Mouse (Mus musculus): ENCODE measurements at regions not wholly inside any gene's neighbourhood (a gene's known extent, or its start where the extent isn't known, plus 50 kb on each side); places are given as distances from the start of the nearest gene placed in this dataset.

DNA sequence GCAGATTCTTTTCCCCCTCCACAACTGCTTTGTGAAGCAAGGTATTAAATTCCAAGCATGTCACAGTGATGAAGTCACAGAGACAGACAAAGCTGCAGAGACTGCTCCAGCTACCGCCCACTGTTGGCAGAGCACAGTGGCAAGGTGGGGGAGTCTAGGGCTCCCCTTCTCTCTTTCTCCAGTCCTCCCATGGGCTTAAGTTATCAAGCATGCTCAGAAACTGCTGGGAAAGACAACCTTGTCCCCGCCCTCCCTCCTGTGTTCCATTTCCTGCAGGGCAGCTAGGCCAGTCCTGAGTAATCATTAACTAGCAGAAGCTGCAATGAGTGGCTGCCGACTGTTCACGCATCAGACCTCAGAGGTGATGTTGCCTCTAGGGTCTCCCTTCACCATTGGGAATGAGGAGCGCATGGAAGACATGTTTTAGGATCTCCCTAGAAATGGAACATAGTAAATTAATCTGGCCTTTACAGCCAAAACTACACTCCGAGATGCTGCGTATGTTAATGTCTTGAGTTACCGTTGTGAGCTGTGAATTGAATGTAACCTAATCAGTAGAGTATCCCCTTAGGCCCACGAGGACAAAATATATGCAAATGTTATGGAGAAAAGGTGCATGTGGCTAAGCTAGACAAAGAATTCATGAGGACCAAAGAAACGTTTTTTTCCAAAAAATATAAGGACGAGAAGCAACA, 372.5 kb upstream of the Acvr2a start:
- no peak overlapping the region for H3K27ac ChIP-seq (ENCODE audit: insufficient read depth, low read depth, low read length, poor library complexity, severe bottlenecking)
- H3K4me3 ChIP-seq (ENCODE audit: insufficient read depth in 1 of 2, low read depth in 1 of 2, low read length in 2 of 2, poor library complexity in 1 of 2, severe bottlenecking in 1 of 2), result no peak overlapping the region
- peak; percentile 17 for DNase-seq (ENCODE audit: low read depth, low spot score)
- TF ChIP-seq ZNF384 (IDR thresholded peaks at IDR 0.05; ENCODE audit: low read depth, low read length) (no peak), HCFC1 (IDR thresholded peaks at IDR 0.05; ENCODE audit: borderline replicate concordance, insufficient read depth, low read length) (no peak), ZC3H11A (IDR thresholded peaks at IDR 0.05; ENCODE audit: borderline replicate concordance, low read depth, low read length) (no peak), MAFK (IDR thresholded peaks at IDR 0.05; ENCODE audit: insufficient read depth, low read depth, low read length) (no peak), CHD2 (IDR thresholded peaks at IDR 0.05; ENCODE audit: low read depth, low read length) (no peak)
- in situ Hi-C loops (cut with MboI; ENCODE audit: low sequenced_read_pairs in 2 of 2, unreplicated experiment in 2 of 2), result no loop called here
- H3K9ac ChIP-seq (ENCODE audit: insufficient read depth, low read depth, low read length, poor library complexity, severe bottlenecking), result no peak overlapping the region
- no peaks in the 10 kb centered on the region for H3K36me3 ChIP-seq (ENCODE audit: control insufficient read depth, insufficient read depth, low read length, poor library complexity, severe bottlenecking)
- H3K4me1 ChIP-seq (ENCODE audit: control insufficient read depth in 2 of 2, insufficient read depth in 2 of 2, low read length in 2 of 2, poor library complexity in 1 of 2), result peaks cover 0 to 2% of the 10 kb centered on the region in 2 experiments; a peak in 1 of 4 replicates
- H3K9me3 ChIP-seq (ENCODE audit: control insufficient read depth, insufficient read depth, low read depth, low read length), result no peaks in the 10 kb centered on the region

- no peaks in the 10 kb centered on the region for H3K36me3 ChIP-seq (ENCODE audit: control insufficient read depth, insufficient read depth, low read length, poor library complexity, severe bottlenecking)
- no peak overlapping the region for H3K4me3 ChIP-seq (ENCODE audit: insufficient read depth in 1 of 2, low read depth in 1 of 2, low read length in 2 of 2, poor library complexity in 1 of 2, severe bottlenecking in 1 of 2)
- H3K4me1 ChIP-seq (ENCODE audit: control insufficient read depth in 2 of 2, insufficient read depth in 2 of 2, low read length in 2 of 2, poor library complexity in 1 of 2), result peaks cover 0 to 2% of the 10 kb centered on the region in 2 experiments; a peak in 1 of 4 replicates
- H3K27ac ChIP-seq (ENCODE audit: insufficient read depth, low read depth, low read length, poor library complexity, severe bottlenecking), result no peak overlapping the region
- in situ Hi-C loops (cut with MboI; ENCODE audit: low sequenced_read_pairs in 2 of 2, unreplicated experiment in 2 of 2), result no loop called here
- no peak overlapping the region for H3K9ac ChIP-seq (ENCODE audit: insufficient read depth, low read depth, low read length, poor library complexity, severe bottlenecking)
- DNase-seq (ENCODE audit: low read depth, low spot score), result no peak
- TF ChIP-seq MAFK (IDR thresholded peaks at IDR 0.05; ENCODE audit: insufficient read depth, low read depth, low read length) (no peak), ZNF384 (IDR thresholded peaks at IDR 0.05; ENCODE audit: low read depth, low read length) (no peak)
- no peaks in the 10 kb centered on the region for H3K9me3 ChIP-seq (ENCODE audit: control insufficient read depth, insufficient read depth, low read depth, low read length)
Observed at GRCm38 (mm10) chr2:48441991-48442544, 371.8 kb upstream of the Acvr2a start.

DNA sequence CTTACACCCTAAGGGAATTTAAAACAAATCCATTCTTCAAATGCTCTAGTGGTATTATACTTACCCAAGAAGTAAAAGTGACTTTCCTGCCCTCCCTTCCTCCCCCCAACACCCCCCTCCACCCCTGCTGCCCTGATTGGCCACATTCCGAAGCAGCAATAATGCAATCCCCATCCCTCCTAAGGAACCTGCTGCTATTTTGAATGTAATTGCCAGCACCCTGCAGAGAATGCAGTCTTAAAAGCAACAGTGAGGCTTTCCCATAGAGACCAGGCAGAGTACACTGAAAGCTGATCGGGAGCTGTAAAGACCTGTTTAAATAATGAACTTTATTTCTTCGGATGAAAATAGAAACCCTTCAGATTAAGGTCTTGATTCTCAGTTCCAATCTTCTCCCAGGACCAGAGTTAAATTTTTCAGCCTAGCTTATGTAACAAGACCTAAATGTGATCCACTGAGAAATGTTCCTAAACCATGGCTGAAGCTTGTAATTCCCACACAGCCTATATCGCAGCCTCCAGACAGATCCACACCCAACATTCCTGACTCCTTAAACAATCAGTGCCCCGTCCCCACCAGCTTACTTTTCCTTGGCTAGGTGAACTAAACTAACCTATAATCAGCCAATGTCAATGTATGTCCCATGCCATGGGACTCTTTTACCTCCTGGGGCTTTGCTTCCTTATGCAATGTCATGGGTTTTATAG, 367.9 kb upstream of the Acvr2a start:
- H3K27ac ChIP-seq (ENCODE audit: insufficient read depth, low read depth, low read length, poor library complexity, severe bottlenecking), result no peak overlapping the region
- DNase-seq (ENCODE audit: low read depth, low spot score), result no peak
- peaks cover 0 to 2% of the 10 kb centered on the region in 2 experiments; a peak in 1 of 4 replicates for H3K4me1 ChIP-seq (ENCODE audit: control insufficient read depth in 2 of 2, insufficient read depth in 2 of 2, low read length in 2 of 2, poor library complexity in 1 of 2)
- TF ChIP-seq MAFK (IDR thresholded peaks at IDR 0.05; ENCODE audit: insufficient read depth, low read depth, low read length) (no peak), ZC3H11A (IDR thresholded peaks at IDR 0.05; ENCODE audit: borderline replicate concordance, low read depth, low read length) (no peak), CHD2 (IDR thresholded peaks at IDR 0.05; ENCODE audit: low read depth, low read length) (no peak), ZNF384 (IDR thresholded peaks at IDR 0.05; ENCODE audit: low read depth, low read length) (no peak), HCFC1 (IDR thresholded peaks at IDR 0.05; ENCODE audit: borderline replicate concordance, insufficient read depth, low read length) (no peak)
- in situ Hi-C loops (cut with MboI; ENCODE audit: low sequenced_read_pairs in 2 of 2, unreplicated experiment in 2 of 2), result no loop called here
- H3K36me3 ChIP-seq (ENCODE audit: control insufficient read depth, insufficient read depth, low read length, poor library complexity, severe bottlenecking), result no peaks in the 10 kb centered on the region
- H3K4me3 ChIP-seq (ENCODE audit: insufficient read depth in 1 of 2, low read depth in 1 of 2, low read length in 2 of 2, poor library complexity in 1 of 2, severe bottlenecking in 1 of 2), result no peak overlapping the region
- no peak overlapping the region for H3K9ac ChIP-seq (ENCODE audit: insufficient read depth, low read depth, low read length, poor library complexity, severe bottlenecking)
- no peaks in the 10 kb centered on the region for H3K9me3 ChIP-seq (ENCODE audit: control insufficient read depth, insufficient read depth, low read depth, low read length)

DNA sequence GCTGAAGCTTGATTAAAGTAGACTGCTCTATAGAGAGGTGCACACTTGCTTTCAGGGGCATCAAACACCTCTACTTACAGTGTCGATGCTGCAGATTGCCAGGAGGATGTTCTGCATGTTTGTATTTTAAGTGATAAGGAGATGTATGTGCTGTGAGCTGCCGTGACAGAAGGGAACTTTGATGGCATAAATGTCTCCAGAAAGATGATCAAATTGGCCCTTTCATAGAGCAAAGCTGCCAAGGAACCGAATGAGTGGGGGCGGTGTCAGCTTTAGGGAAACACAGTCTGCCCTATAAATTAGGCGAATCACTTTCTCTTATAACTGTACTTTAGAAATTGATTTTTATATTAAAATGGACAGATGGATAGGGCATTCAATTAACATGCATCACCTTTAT, 367.3 kb upstream of the Acvr2a start:
- in situ Hi-C loops (cut with MboI; ENCODE audit: low sequenced_read_pairs in 2 of 2, unreplicated experiment in 2 of 2), result no loop called here
- Histone ChIP-seq H3K9me3 (ENCODE audit: control insufficient read depth, insufficient read depth, low read depth, low read length) (no peaks in the 10 kb centered on the region), H3K4me1 (ENCODE audit: control insufficient read depth in 2 of 2, insufficient read depth in 2 of 2, low read length in 2 of 2, poor library complexity in 1 of 2) (0 out of 4 replicates have a peak, but pooled peaks cover 0 to 2% of the 10 kb centered on the region in 2 experiments), H3K4me3 (ENCODE audit: insufficient read depth in 1 of 2, low read depth in 1 of 2, low read length in 2 of 2, poor library complexity in 1 of 2, severe bottlenecking in 1 of 2) (no peak overlapping the region), H3K27ac (ENCODE audit: insufficient read depth, low read depth, low read length, poor library complexity, severe bottlenecking) (no peak overlapping the region), H3K9ac (ENCODE audit: insufficient read depth, low read depth, low read length, poor library complexity, severe bottlenecking) (no peak overlapping the region), H3K36me3 (ENCODE audit: control insufficient read depth, insufficient read depth, low read length, poor library complexity, severe bottlenecking) (no peaks in the 10 kb centered on the region)
- TF ChIP-seq MAFK (IDR thresholded peaks at IDR 0.05; ENCODE audit: insufficient read depth, low read depth, low read length) (no peak), HCFC1 (IDR thresholded peaks at IDR 0.05; ENCODE audit: borderline replicate concordance, insufficient read depth, low read length) (no peak), ZNF384 (IDR thresholded peaks at IDR 0.05; ENCODE audit: low read depth, low read length) (no peak)
- DNase-seq (ENCODE audit: low read depth, low spot score), result no peak
